Mouse (Mus musculus): Measurements from ENCODE around the gene Sub1. TPM values are rescaled to one million over a fixed set of nuclear protein-coding genes. Genes with fewer than 3 reads are reported as not detected.

Gene Sub1
- polyA plus RNA-seq, 1 experiment = 0.25 TPM

DNA sequence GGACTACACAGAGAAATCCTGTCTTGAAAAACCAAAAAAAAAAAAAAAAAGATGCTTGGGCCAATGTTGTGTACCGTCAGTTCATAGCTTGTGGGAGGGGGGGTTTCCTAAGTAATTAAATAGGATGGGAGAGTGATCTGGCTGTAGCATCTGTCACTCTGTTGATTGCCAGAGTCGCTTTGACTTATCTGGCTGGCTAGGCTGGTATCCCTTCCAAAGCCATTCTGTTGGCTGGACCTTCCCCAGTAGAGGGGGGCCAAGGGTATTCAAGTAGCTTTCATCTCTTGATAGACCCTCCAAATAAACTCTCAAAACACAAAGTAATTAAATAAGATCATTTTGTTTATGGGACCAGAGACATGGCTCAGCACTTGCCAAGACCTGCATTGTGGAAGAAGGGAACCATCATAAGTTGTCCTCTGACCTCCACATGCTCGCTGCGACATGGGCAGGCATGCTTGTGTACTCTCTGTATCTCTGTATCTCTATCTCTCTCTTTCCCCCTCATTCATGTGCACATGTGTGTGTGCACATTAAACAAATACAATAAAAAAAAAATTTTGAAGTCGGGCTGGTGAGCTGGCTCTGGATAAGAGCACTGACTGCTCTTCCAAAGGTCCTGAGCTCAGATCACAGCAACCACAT, 31.5 kb downstream of the Sub1 start:
- no peaks in the 10 kb centered on the region for H3K4me1 ChIP-seq (ENCODE audit: control insufficient read depth, insufficient read depth, insufficient read length, low read length)
- H3K27ac ChIP-seq (ENCODE audit: insufficient read depth, low read depth, low read length) = no peak overlapping the region
- H3K27me3 ChIP-seq (ENCODE audit: control insufficient read depth, insufficient read depth, low read length) = no peaks in the 10 kb centered on the region
- TF ChIP-seq CTCF (IDR thresholded peaks at IDR 0.05; ENCODE audit: extremely low read depth, insufficient read length, insufficient replicate concordance, low read depth, low read length) (no peak), POLR2A (IDR thresholded peaks at IDR 0.05; ENCODE audit: low read depth, low read length) (no peak)
- H3K4me3 ChIP-seq (ENCODE audit: low read depth, low read length) = no peak overlapping the region
- no peaks in the 10 kb centered on the region for H3K36me3 ChIP-seq (ENCODE audit: control insufficient read depth, insufficient read depth, low read length)
- WGBS = 81% methylated on average over 5 of the region's 5 CpGs

DNA sequence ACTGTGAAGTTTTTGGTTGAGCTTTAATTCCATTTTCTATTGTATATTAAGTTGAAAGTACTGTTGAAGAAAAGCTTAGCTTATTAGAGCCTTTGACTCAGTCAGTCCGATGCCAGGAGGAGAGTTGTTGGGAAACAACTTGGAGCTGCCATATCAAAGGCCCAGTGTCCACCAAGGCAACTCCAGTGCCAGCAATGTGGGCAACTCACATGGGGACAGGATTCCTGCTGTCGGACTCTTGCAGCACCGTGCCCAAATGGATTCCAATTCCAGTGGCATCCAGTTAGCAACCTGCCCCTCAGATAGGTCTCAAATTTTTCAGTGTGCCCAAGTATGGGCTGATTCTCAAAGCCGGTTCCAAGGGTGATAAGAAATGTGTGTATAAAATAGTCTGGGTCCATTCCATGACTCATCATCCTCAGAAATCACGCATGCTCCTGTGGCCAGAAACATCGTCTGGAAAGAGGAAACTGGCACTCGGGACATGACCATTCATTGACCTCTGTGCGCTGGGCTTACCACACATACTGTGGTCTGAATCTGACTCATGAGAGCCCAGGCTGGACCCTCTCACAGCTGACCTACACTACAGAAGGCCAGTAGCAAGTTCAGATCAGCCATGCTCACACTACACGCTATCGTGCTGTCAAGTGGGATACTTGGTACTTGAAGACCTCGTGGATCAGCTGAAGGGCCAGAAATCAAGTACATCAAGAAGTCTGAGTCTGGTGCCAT, 32.8 kb downstream of the Sub1 start:
- WGBS = 81% methylated on average over 11 of the region's 11 CpGs

GRCm38 (mm10) chr15:11959716-11960115, 37.1 kb downstream of the Sub1 start:
- Histone ChIP-seq H3K27me3 (ENCODE audit: control insufficient read depth, insufficient read depth, low read length) (no peaks in the 10 kb centered on the region), H3K4me1 (ENCODE audit: control insufficient read depth, insufficient read depth, insufficient read length, low read length) (no peaks in the 10 kb centered on the region), H3K27ac (ENCODE audit: insufficient read depth, low read depth, low read length) (no peak overlapping the region), H3K4me3 (ENCODE audit: low read depth, low read length) (no peak overlapping the region), H3K36me3 (ENCODE audit: control insufficient read depth, insufficient read depth, low read length) (no peaks in the 10 kb centered on the region)
- 83% methylated on average over 3 of the region's 3 CpGs for WGBS
- TF ChIP-seq POLR2A (IDR thresholded peaks at IDR 0.05; ENCODE audit: low read depth, low read length) (no peak), CTCF (IDR thresholded peaks at IDR 0.05; ENCODE audit: extremely low read depth, insufficient read length, insufficient replicate concordance, low read depth, low read length) (no peak)

More for the DNA sequence above, 32.8 kb downstream of the Sub1 start:
- Histone ChIP-seq H3K27me3 (ENCODE audit: control insufficient read depth, insufficient read depth, low read length) (no peaks in the 10 kb centered on the region), H3K4me1 (ENCODE audit: control insufficient read depth, insufficient read depth, insufficient read length, low read length) (no peaks in the 10 kb centered on the region), H3K4me3 (ENCODE audit: low read depth, low read length) (no peak overlapping the region), H3K36me3 (ENCODE audit: control insufficient read depth, insufficient read depth, low read length) (no peaks in the 10 kb centered on the region), H3K27ac (ENCODE audit: insufficient read depth, low read depth, low read length) (no peak overlapping the region)
- no peak for TF ChIP-seq POLR2A (IDR thresholded peaks at IDR 0.05; ENCODE audit: low read depth, low read length)
- TF ChIP-seq CTCF (IDR thresholded peaks at IDR 0.05; ENCODE audit: extremely low read depth, insufficient read length, insufficient replicate concordance, low read depth, low read length) = no peak

DNA sequence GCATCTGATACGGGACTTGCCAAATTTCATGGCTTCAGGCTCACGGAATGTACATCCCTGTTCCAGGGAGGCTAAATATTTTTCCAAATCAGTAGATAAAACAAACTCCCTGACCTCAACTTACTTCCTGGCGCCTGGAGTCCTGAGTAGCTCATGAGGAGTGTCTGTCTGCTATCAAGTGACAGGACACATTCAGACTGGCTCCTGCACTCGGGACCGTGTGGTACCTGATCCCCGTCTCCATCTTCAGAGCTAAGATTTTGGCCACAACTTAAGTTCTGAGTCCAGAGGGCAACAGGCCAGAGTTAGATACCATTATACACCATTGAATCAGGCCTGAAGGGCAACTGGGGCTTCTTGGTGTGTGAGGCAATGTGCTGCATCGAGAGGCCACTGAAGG, 40.7 kb downstream of the Sub1 start:
- TF ChIP-seq CTCF (IDR thresholded peaks at IDR 0.05; ENCODE audit: extremely low read depth, insufficient read length, insufficient replicate concordance, low read depth, low read length) (no peak), POLR2A (IDR thresholded peaks at IDR 0.05; ENCODE audit: low read depth, low read length) (no peak)
- 78% methylated on average over 7 of the region's 7 CpGs for WGBS
- Histone ChIP-seq H3K4me1 (ENCODE audit: control insufficient read depth, insufficient read depth, insufficient read length, low read length) (no peaks in the 10 kb centered on the region), H3K4me3 (ENCODE audit: low read depth, low read length) (no peak overlapping the region), H3K27ac (ENCODE audit: insufficient read depth, low read depth, low read length) (no peak overlapping the region), H3K27me3 (ENCODE audit: control insufficient read depth, insufficient read depth, low read length) (no peaks in the 10 kb centered on the region), H3K36me3 (ENCODE audit: control insufficient read depth, insufficient read depth, low read length) (no peaks in the 10 kb centered on the region)

DNA sequence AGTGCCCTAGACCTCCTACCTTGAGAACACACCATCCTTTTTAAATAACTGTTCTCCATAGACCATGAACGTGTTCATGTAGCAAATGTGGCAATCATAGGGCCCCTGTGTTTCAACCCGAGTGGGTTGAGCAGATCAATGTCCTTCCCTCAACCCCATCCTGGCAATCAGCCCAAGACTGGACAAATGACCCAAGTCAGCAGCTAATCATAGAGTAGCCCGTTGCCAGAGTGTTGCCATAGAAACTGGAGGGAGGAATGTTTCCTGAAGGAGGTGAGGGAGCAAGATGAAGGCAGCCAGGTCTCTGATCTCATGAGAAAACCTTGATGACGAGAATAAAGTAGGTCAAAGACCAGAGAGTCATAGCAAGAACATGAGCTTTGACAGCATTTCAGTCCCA, 42.6 kb downstream of the Sub1 start:
- Histone ChIP-seq H3K4me3 (ENCODE audit: low read depth, low read length) (no peak overlapping the region), H3K27ac (ENCODE audit: insufficient read depth, low read depth, low read length) (no peak overlapping the region), H3K4me1 (ENCODE audit: control insufficient read depth, insufficient read depth, insufficient read length, low read length) (no peaks in the 10 kb centered on the region), H3K27me3 (ENCODE audit: control insufficient read depth, insufficient read depth, low read length) (no peaks in the 10 kb centered on the region), H3K36me3 (ENCODE audit: control insufficient read depth, insufficient read depth, low read length) (no peaks in the 10 kb centered on the region)
- TF ChIP-seq CTCF (IDR thresholded peaks at IDR 0.05; ENCODE audit: extremely low read depth, insufficient read length, insufficient replicate concordance, low read depth, low read length) (no peak), POLR2A (IDR thresholded peaks at IDR 0.05; ENCODE audit: low read depth, low read length) (no peak)
- WGBS = 50% methylated on average over 4 of the region's 4 CpGs

DNA sequence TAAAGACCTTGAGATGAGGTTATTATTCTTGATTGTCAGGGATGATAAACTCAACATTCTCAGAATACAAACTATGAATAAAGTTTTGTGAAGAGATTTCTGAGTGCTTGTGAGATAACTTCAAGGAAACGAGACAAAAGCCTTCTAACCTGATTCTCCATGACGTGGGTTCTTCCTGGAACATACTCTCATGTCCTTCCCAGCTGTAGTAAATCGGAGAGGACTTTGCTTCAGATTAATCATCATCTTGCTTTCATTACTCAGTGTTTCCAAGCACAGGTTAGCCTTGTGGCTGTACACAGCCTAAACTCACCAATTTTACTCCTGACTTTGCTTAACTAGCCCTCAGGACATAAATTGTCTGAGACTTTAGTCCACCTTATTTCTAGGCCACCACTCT, 44.6 kb downstream of the Sub1 start:
- Histone ChIP-seq H3K27ac (ENCODE audit: insufficient read depth, low read depth, low read length) (no peak overlapping the region), H3K27me3 (ENCODE audit: control insufficient read depth, insufficient read depth, low read length) (no peaks in the 10 kb centered on the region), H3K4me1 (ENCODE audit: control insufficient read depth, insufficient read depth, insufficient read length, low read length) (no peaks in the 10 kb centered on the region), H3K4me3 (ENCODE audit: low read depth, low read length) (no peak overlapping the region), H3K36me3 (ENCODE audit: control insufficient read depth, insufficient read depth, low read length) (no peaks in the 10 kb centered on the region)
- TF ChIP-seq POLR2A (IDR thresholded peaks at IDR 0.05; ENCODE audit: low read depth, low read length) = no peak
- TF ChIP-seq CTCF (IDR thresholded peaks at IDR 0.05; ENCODE audit: extremely low read depth, insufficient read length, insufficient replicate concordance, low read depth, low read length) = no peak
- 46% methylated on average over 3 of the region's 3 CpGs for WGBS

DNA sequence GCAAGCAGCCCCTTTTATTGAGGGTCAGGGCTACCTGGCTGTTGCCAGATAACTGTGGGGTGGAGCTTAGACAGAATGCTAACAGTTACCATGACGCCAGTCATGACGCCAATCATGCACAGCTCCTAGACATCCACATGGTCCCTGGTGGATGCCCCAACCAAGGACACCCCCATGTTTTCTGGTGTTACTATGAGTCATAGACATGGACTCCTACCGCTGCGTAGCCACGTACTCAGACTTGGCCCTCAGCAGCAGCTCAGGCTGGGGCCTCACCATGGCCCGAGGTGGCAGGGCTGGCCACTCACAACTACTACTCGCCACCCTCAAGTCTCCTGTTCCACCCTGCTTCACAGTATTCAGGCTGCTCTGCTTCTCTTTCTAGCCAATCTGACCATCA, 45.6 kb downstream of the Sub1 start:
- no peak for TF ChIP-seq CTCF (IDR thresholded peaks at IDR 0.05; ENCODE audit: extremely low read depth, insufficient read length, insufficient replicate concordance, low read depth, low read length)
- TF ChIP-seq POLR2A (IDR thresholded peaks at IDR 0.05; ENCODE audit: low read depth, low read length) = no peak
- Histone ChIP-seq H3K36me3 (ENCODE audit: control insufficient read depth, insufficient read depth, low read length) (no peaks in the 10 kb centered on the region), H3K4me1 (ENCODE audit: control insufficient read depth, insufficient read depth, insufficient read length, low read length) (no peaks in the 10 kb centered on the region), H3K4me3 (ENCODE audit: low read depth, low read length) (no peak overlapping the region), H3K27me3 (ENCODE audit: control insufficient read depth, insufficient read depth, low read length) (no peaks in the 10 kb centered on the region), H3K27ac (ENCODE audit: insufficient read depth, low read depth, low read length) (no peak overlapping the region)
- 93% methylated on average over 7 of the region's 7 CpGs for WGBS
